Mouse (Mus musculus) intestine, embryonic 15.5 days (tissue): ENCODE measurements at regions not wholly inside any gene's neighbourhood (a gene's known extent, or its start where the extent isn't known, plus 50 kb on each side); places are given as distances from the start of the nearest gene placed in this dataset.

Experiments used
- ATAC-seq: fragments of 200-750 bp; cut with Nextera tagmentation; 2 replicates; pipeline ENCODE4 v1.8.0; 2017; ENCODE audit warnings: moderate TSS enrichment, moderate library complexity
- H3K27ac ChIP-seq: fragments of 300-500 bp; sonication (generic); 2 replicates; pipeline ENCODE4 v1.5.1; 2015; ENCODE audit warnings: mild to moderate bottlenecking, inconsistent platforms
- H3K27me3 ChIP-seq: fragments of 300-500 bp; sonication (generic); replicated peaks from 2 replicates; pipeline ENCODE4 v1.6.1; 2015; ENCODE audit warnings: inconsistent platforms
- H3K36me3 ChIP-seq: fragments of 300-500 bp; sonication (generic); 2 replicates; pipeline ENCODE4 v1.6.1; 2015; ENCODE audit warnings: inconsistent platforms
- H3K4me1 ChIP-seq: fragments of 300-500 bp; sonication (generic); replicated peaks from 2 replicates; pipeline ENCODE4 v1.6.1; 2015; ENCODE audit warnings: inconsistent platforms
- H3K4me2 ChIP-seq: fragments of 300-500 bp; sonication (generic); replicated peaks from 2 replicates; pipeline ENCODE4 v1.6.1; 2015; ENCODE audit warnings: mild to moderate bottlenecking, inconsistent platforms
- H3K4me3 ChIP-seq: fragments of 300-500 bp; sonication (generic); replicated peaks from 2 replicates; pipeline ENCODE4 v1.5.1; 2015; ENCODE audit warnings: inconsistent platforms
- H3K9ac ChIP-seq: fragments of 300-500 bp; sonication (generic); 2 replicates; pipeline ENCODE4 v1.6.1; 2015; ENCODE audit warnings: inconsistent platforms
- H3K9me3 ChIP-seq: fragments of 300-500 bp; sonication (generic); 2 replicates; pipeline ENCODE4 v1.6.1; 2016; ENCODE audit warnings: inconsistent platforms
- WGBS: fragments of 180-500 bp; shearing (Covaris S2); methylation state at CpG from one replicate; pipeline ENCODE4 v1.1.7; 2015; 5-methylcytosine and 5-hydroxymethylcytosine counted together

DNA sequence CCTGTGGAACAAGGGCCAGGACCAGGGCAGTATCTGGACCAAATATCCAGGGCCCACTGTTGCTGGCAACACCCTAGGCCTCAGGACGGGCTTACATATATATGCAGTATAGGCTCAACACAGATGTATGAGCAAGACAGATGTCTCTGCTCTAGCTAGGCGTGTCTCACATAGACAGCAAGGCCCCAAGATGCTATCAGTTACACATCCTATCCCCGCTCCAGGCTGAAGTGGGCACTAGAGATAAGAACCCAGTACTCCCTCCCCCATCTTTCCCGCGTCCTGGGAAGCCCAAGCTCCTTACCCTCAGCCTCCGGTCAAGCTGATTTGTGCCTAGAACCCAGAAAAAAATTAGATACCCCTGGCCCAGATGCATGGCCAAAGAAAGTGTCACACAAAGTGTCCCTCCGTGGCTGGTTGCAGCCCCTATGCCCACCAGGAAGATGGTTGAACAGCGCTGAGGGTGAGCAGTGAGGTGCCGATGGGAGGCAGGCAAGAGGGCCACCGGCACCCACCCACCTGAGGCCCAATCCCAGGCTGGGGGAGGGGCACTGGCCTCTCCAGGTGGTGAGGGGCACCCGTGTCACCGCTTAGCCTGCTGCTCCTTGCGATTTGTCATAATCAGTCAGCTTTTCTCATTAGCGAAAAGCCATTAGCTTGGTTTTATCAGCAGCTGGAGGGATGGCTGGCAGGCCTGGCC is 95.3 kb upstream of the Nkx1-1 start:
- Histone ChIP-seq H3K27ac (no peak overlapping the region), H3K9me3 (no peaks in the 10 kb centered on the region), H3K27me3 (peaks cover 2% of the 10 kb centered on the region), H3K36me3 (no peaks in the 10 kb centered on the region), H3K4me3 (no peak overlapping the region), H3K4me1 (peaks cover 6% of the 10 kb centered on the region), H3K4me2 (no peak overlapping the region), H3K9ac (no peak overlapping the region)
- ATAC-seq: no peak
- 62% methylated on average over 14 of the region's 14 CpGs for WGBS

DNA sequence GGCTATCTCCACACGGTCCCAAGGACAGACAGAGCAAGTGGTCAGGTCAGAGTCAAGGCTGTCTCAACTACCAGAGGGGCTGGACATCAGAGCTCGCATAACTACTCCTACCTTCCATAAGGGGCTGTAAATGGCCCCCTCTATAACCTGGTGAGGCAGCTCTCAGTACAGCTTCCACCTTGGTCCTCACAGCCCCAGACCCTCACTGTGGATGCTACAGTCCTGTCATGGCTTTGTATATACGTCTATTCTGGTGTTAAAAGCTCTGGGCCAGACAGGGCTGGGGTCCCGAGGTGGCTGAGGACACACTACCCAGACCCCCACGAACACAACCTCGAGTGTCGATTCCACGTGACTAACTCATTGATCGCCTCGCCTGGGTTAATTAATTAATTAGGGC is 94.0 kb upstream of the Nkx1-1 start:
- H3K27ac ChIP-seq: no peak overlapping the region
- H3K4me3 ChIP-seq: no peak overlapping the region
- ATAC-seq: no peak
- no peak overlapping the region for H3K9ac ChIP-seq
- H3K4me2 ChIP-seq: no peak overlapping the region
- no peaks in the 10 kb centered on the region for H3K9me3 ChIP-seq
- no peaks in the 10 kb centered on the region for H3K36me3 ChIP-seq
- 78% methylated on average over 10 of the region's 10 CpGs for WGBS
- no peaks in the 10 kb centered on the region; the same call in 1 of the 2 replicates for H3K27me3 ChIP-seq
- H3K4me1 ChIP-seq: peaks cover 6% of the 10 kb centered on the region

DNA sequence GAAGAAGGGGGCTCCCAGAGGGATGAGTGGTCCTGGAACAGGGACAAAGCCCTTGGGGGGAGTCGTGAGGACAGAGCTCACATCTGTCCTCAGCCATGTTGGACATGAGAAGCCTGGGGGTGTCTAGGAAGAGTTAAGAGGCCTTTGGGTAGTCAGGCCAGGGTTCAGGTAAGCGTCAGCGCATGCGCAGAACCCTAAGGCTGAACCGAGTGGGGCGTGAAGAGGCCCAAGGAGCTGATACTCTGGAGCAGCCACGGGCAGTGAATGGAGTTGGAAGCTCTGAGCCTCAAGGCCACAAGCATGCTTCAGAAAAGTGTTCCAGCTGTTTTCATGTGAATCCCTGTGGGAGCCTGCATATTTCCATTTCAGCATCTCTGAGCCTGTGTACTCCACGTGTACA is 93.5 kb upstream of the Nkx1-1 start:
- Histone ChIP-seq H3K9ac (no peak overlapping the region), H3K36me3 (no peaks in the 10 kb centered on the region), H3K27ac (no peak overlapping the region), H3K4me2 (no peak overlapping the region), H3K4me3 (no peak overlapping the region), H3K4me1 (peaks cover 6% of the 10 kb centered on the region), H3K9me3 (no peaks in the 10 kb centered on the region), H3K27me3 (no peaks in the 10 kb centered on the region; the same call in 1 of the 2 replicates)
- WGBS: 86% methylated on average over 8 of the region's 8 CpGs
- ATAC-seq: no peak

DNA sequence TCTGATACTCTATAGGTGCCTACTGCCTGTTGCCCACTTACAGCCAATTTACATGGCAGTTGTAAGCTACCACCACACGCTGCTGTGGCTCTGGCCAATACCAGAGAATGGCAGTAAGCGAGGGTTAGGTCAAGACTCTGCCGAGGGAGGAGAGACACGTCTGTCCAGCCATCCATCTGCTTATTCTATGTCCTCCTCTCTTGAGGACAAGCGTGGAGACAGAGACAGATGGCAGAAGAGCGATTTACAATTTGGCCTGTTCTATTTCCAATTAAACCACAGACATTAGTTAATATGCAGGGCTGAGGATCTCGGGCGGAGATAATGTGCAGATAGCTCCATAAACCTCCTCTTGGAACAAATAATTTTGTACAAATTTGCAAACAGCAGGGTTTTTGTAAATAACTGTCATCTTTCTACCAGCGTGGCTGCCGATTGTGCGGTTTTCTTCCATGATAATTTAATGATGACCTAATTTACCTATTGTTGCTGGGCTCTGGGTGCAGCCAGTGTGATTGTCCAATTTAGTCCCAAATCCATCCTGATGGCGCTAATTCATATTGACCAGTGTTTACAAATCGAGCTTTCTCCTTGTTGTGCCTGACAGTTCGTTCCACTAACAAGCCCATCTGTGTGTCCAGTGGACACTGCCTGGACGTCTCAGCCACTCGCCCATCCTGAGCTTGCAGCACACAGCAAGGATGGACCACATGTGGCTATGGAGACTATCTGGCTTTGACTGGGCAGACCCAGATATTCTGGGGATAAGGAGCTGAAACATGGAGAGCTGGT is 88.4 kb upstream of the Nkx1-1 start:
- no peaks in the 10 kb centered on the region for H3K36me3 ChIP-seq
- no peaks in the 10 kb centered on the region for H3K27me3 ChIP-seq
- no peak overlapping the region for H3K4me2 ChIP-seq
- no peaks in the 10 kb centered on the region for H3K9me3 ChIP-seq
- no peak overlapping the region for H3K4me3 ChIP-seq
- H3K4me1 ChIP-seq: no peaks in the 10 kb centered on the region
- 80% methylated on average over 16 of the region's 16 CpGs for WGBS
- no peak overlapping the region for H3K27ac ChIP-seq
- no peak overlapping the region for H3K9ac ChIP-seq
- no peak for ATAC-seq

DNA sequence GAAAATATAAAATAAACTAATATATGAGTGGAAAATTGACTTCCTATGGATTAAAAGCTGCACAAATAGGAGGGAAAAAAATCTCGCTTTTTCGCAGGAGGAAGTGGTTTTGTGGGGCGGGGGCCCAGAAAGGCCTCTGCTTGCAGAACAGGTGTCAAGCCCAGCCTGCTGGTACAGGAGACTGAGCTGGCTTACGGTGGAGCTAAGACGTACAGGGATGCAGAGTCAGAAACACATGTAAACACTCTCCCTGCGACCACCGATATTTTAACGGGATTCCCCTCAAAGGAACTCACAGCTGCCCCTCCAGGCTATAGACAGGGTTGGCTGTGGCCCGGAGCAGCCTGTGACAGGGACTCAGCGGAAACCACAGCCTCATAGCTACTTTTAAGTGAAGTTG is 87.1 kb upstream of the Nkx1-1 start:
- Histone ChIP-seq H3K27ac (no peak overlapping the region), H3K4me2 (no peak overlapping the region), H3K9ac (no peak overlapping the region), H3K27me3 (no peaks in the 10 kb centered on the region), H3K4me1 (no peaks in the 10 kb centered on the region), H3K4me3 (no peak overlapping the region), H3K36me3 (no peaks in the 10 kb centered on the region), H3K9me3 (no peaks in the 10 kb centered on the region)
- WGBS: 60% methylated on average over 10 of the region's 10 CpGs
- ATAC-seq: no peak

DNA sequence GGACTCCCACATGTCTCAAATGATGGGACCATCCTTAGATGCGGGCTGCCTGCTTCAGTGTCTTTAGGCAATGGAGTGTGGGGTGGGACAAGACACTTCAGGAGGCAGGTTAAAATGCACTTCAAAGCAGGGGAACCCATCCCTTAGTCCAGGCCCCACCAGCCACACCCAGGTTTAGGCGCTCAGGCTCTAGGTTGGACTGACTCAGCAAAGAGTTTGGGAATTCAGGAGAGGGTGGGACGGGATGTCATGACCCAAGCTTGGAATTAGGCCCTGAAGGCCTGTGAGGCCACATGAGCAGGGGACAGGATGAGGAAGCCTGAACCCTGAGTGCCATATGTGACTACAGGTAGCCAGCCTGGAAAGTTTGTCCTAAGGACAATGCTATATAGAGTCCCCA is 85.6 kb upstream of the Nkx1-1 start:
- 80% methylated on average over 3 of the region's 3 CpGs for WGBS
- H3K36me3 ChIP-seq: no peaks in the 10 kb centered on the region
- ATAC-seq: no peak

DNA sequence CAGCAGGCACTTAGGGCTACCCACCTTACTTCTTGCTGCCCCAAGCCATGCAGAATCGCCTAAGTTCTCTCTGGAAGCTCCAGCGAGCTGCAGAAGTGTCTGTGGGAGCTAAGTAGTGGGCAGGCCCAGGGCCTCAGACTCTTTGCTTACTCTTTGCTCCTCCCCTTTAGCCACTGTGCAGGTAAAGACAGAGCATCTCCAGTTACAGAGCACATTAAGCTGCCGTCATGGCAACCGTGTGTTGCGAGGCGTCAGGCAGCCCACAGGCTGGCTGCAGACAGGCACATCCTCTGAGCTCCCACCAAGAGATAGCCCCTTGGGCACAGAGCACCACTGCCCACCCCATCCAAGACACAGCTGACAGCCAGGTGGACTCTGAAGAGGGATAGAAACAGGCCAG is 85.1 kb upstream of the Nkx1-1 start:
- H3K27ac ChIP-seq: no peak overlapping the region
- no peak for ATAC-seq
- H3K4me2 ChIP-seq: no peak overlapping the region
- no peaks in the 10 kb centered on the region for H3K4me1 ChIP-seq
- H3K4me3 ChIP-seq: no peak overlapping the region
- H3K36me3 ChIP-seq: no peaks in the 10 kb centered on the region
- H3K9me3 ChIP-seq: no peaks in the 10 kb centered on the region
- 39% methylated on average over 6 of the region's 6 CpGs for WGBS
- no peak overlapping the region for H3K9ac ChIP-seq
- no peaks in the 10 kb centered on the region for H3K27me3 ChIP-seq

More for the DNA sequence above, 85.6 kb upstream of the Nkx1-1 start:
- H3K4me3 ChIP-seq: no peak overlapping the region
- no peak overlapping the region for H3K9ac ChIP-seq
- H3K27ac ChIP-seq: no peak overlapping the region
- no peak overlapping the region for H3K4me2 ChIP-seq
- no peaks in the 10 kb centered on the region for H3K9me3 ChIP-seq
- H3K27me3 ChIP-seq: no peaks in the 10 kb centered on the region
- H3K4me1 ChIP-seq: no peaks in the 10 kb centered on the region

DNA sequence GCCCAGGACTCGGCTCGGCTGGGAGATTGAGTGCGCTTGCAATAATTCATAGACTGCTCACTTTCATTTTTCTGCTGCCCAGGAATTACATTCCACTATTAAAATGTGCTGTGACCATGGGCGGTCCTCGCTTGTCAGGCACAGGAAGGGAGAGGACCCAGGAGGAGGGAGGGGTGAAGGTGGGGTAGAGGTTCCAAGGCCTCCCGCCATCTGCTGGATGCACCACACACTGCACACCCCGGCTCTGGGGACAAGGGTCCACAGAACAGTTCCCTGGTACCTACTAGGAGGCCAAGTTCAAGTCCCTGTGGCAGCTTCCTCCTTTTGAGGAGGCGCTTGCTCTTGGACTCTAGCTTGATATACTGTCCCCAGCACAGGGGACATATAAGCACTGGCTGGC is 83.8 kb upstream of the Nkx1-1 start:
- Histone ChIP-seq H3K36me3 (no peaks in the 10 kb centered on the region), H3K9me3 (no peaks in the 10 kb centered on the region), H3K27ac (no peak overlapping the region), H3K9ac (no peak overlapping the region), H3K4me2 (peak overlapping the region; percentile 31; the same call in 1 of the 2 replicates), H3K4me1 (no peaks in the 10 kb centered on the region), H3K4me3 (no peak overlapping the region), H3K27me3 (no peaks in the 10 kb centered on the region)
- no peak for ATAC-seq
- 42% methylated on average over 8 of the region's 8 CpGs for WGBS

DNA sequence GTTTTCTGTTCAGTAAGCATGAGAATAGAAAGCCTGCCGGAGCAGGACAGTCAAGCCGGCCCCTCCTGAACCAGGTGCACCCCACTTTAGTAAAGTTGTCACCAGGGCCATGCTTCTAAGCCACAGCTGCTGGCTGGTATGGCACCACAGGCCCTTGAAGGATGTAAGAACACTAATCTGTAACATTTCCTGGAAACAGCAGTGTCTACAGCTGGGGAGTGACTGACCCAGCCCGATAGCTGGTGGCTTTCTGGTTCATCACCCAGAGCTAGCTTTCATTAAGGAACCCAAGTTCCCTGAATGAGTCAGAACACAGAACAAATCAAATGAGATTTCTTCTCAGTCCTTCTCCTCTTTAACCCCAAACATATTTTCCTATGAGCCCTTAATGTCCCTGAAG is 82.4 kb upstream of the Nkx1-1 start:
- WGBS: 81% methylated on average over 3 of the region's 3 CpGs
- no peak for ATAC-seq
- Histone ChIP-seq H3K4me1 (no peaks in the 10 kb centered on the region), H3K4me3 (no peak overlapping the region), H3K27me3 (no peaks in the 10 kb centered on the region; the same call in 1 of the 2 replicates), H3K4me2 (no peak overlapping the region), H3K9me3 (no peaks in the 10 kb centered on the region), H3K9ac (no peak overlapping the region), H3K36me3 (no peaks in the 10 kb centered on the region), H3K27ac (no peak overlapping the region)

DNA sequence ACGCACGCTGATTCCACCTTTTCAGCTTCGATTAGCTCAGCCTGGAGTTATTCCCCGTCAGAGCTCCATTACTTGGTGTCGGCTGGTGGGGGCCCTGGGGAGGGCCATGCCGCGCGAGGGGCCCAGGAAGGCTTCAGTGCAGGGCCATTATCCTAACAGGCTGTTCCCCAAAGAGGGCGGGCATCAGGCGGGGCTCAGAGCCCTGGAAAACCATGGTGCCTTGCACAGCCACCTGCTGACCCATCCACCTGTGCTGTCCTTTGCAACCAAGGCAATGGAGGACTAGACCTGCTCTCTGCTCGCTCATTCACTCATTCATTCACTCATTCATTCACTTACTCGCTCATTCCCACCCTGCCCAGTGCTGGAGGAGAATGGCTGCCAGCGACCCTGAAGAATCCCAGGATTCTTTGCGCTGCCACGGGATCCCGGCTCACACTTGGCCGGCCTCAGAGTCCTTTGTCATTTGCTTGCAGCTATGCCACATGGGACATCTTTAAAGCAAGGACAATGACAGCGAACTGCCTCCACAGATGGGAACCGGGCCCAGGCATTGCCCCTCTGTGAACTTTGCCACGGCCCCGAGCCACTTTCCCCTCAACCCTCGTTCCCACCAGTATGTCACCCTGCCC is 78.6 kb upstream of the Nkx1-1 start:
- Histone ChIP-seq H3K27ac (no peak overlapping the region), H3K4me1 (no peaks in the 10 kb centered on the region), H3K27me3 (no peaks in the 10 kb centered on the region; the same call in 1 of the 2 replicates), H3K4me2 (0 out of 2 replicates have a peak overlapping the region, but pooled peaks have one; percentile 26), H3K36me3 (no peaks in the 10 kb centered on the region), H3K9ac (no peak overlapping the region), H3K9me3 (no peaks in the 10 kb centered on the region), H3K4me3 (no peak overlapping the region)
- WGBS: 46% methylated on average over 22 of the region's 22 CpGs
- no peak for ATAC-seq

DNA sequence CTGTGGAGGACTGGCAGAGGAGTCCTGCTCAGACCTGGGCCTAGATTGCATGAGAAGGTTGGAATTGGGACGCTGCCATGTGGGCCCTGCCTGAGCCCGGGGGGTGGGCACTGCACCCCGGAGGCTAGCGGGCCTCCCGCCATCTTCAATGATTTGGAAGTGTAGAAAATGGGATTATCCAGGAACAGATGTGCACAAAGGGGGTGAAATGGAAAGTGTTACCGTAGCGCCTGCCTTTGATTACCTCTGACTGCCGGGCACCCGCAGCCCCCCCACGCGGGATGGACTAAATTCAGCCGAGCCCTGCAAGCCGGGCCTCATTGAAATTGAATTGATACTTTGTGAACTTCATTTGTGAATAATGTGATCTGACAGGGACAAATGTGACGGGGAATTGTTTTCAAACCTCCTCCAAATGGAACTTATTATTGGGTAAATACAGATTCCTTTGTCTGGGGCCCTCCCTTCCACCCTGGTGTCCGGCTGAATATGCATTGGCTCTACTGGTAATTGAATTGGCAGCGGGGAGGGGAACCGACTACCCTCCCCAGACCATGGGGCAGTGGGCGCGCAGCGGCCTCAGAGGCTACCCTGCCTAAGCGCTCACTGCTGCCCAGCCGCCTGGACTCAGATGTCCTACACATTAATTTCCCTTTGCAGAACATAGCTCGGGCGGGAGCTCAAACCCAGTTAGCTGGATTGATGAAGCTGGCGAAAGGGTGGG is 77.9 kb upstream of the Nkx1-1 start:
- Histone ChIP-seq H3K4me1 (no peaks in the 10 kb centered on the region), H3K27ac (no peak overlapping the region), H3K36me3 (no peaks in the 10 kb centered on the region), H3K9me3 (no peaks in the 10 kb centered on the region), H3K4me2 (0 out of 2 replicates have a peak overlapping the region, but pooled peaks have one; percentile 26), H3K4me3 (no peak overlapping the region), H3K9ac (no peak overlapping the region), H3K27me3 (no peaks in the 10 kb centered on the region; the same call in 1 of the 2 replicates)
- WGBS: 69% methylated on average over 25 of the region's 25 CpGs
- ATAC-seq: no peak

DNA sequence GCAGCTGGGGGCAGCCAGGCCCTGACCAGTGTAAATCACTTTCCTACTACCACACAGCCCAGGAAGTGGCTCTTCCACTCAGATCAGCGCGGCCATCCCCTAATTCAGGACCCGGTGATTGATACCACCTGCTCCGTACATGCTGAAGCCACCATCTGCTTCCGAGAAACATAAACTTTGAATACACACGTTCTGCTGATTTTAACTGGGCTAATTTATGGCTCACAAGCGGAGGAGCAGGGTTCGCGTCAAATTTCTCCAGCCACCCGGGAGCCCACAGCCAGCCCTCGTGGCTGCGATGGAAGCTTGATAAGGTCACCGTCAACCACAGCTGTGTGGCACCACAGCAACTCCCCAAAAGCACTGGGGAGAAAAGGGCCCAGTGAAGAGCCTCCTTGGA is 72.0 kb upstream of the Nkx1-1 start:
- Histone ChIP-seq H3K27me3 (no peaks in the 10 kb centered on the region), H3K36me3 (no peaks in the 10 kb centered on the region), H3K4me3 (no peak overlapping the region), H3K27ac (no peak overlapping the region), H3K9me3 (no peaks in the 10 kb centered on the region), H3K4me1 (peaks cover 11% of the 10 kb centered on the region; the same call in 1 of the 2 replicates), H3K4me2 (0 out of 2 replicates have a peak overlapping the region, but pooled peaks have one; percentile 22), H3K9ac (no peak overlapping the region)
- 30% methylated on average over 13 of the region's 13 CpGs for WGBS
- no peak for ATAC-seq
